8 mouse cellular contexts compared by ENCODE assay signal in the genomic region with DNA sequence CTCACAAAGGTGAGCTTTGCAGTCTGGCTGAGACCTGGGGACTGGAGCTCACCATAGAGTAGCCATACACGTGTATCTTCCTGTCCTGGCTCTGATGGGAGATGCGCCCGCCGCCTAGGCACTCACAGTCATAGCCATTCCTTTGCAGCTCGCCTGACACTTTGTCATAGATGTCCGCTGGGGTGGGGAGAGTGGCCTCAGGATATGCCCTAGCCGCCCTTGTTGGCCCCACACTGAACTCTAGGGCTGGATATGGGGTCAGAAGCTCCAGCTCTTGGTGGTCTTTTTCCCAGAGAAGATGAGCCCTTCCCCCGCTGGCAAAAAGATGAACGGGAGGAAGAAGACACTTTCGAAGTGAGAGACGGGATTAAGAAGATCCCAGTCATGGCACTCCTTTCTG. TPM values are rescaled to one million over a fixed set of nuclear protein-coding genes. Genes with fewer than 3 reads are reported as not detected.
DNase-seq lines count a peak whose midpoint lies in the region; ATAC-seq lines count a peak whose summit lies in the region.

No protein-coding gene starts in this region.

- H3K27ac ChIP-seq in embryonic facial prominence, embryonic 12.5 days, result peak overlapping the region; percentile 85; the same call in 1 of the 2 replicates
- H3K27ac ChIP-seq in hindbrain, embryonic 13.5 days, result peak overlapping the region; percentile 91
- peak overlapping the region; percentile 89 for H3K27ac ChIP-seq in midbrain, embryonic 15.5 days

- H3K36me3 ChIP-seq in embryonic facial prominence, embryonic 12.5 days, result peaks cover 27% of the 10 kb centered on the region
- H3K36me3 ChIP-seq in hindbrain, embryonic 13.5 days, result peaks cover 24% of the 10 kb centered on the region
- no peaks in the 10 kb centered on the region; the same call in 1 of the 2 replicates for H3K36me3 ChIP-seq in midbrain, embryonic 15.5 days (replicated peaks)

- DNase-seq in left cerebral cortex, postnatal 4 days, result peak; percentile 19
- no peak for DNase-seq in left cerebral cortex, postnatal 25 days (ENCODE audit: low spot score in 2 of 2)
- DNase-seq in yolk sac, embryonic 10.5 days (ENCODE audit: low spot score), result no peak
- no peak for DNase-seq in layer of hippocampus, adult 18-20 months (ENCODE audit: low spot score in 2 of 2)
- no peak for DNase-seq in retina, embryonic 14.5 days (ENCODE audit: low spot score)

- ATAC-seq in embryonic facial prominence, embryonic 12.5 days (ENCODE audit: insufficient number of reproducible peaks, insufficient read depth, low FRiP score, low TSS enrichment), result no peak
- ATAC-seq in hindbrain, embryonic 13.5 days (ENCODE audit: low FRiP score), result peak; percentile 9
- ATAC-seq in midbrain, embryonic 15.5 days (replicated peaks), result peak; percentile 10

- peak overlapping the region; percentile 94 for H3K4me2 ChIP-seq in embryonic facial prominence, embryonic 12.5 days (replicated peaks)
- H3K4me2 ChIP-seq in hindbrain, embryonic 13.5 days, result peak overlapping the region; percentile 96
- peak overlapping the region; percentile 89 for H3K4me2 ChIP-seq in midbrain, embryonic 15.5 days

- peaks cover 35% of the 10 kb centered on the region for H3K27me3 ChIP-seq in embryonic facial prominence, embryonic 12.5 days
- H3K27me3 ChIP-seq in hindbrain, embryonic 13.5 days, result peaks cover 37% of the 10 kb centered on the region
- peaks cover 33% of the 10 kb centered on the region for H3K27me3 ChIP-seq in midbrain, embryonic 15.5 days (replicated peaks)

- peaks cover 34% of the 10 kb centered on the region for H3K4me1 ChIP-seq in embryonic facial prominence, embryonic 12.5 days
- peaks cover 50% of the 10 kb centered on the region for H3K4me1 ChIP-seq in hindbrain, embryonic 13.5 days (replicated peaks)
- H3K4me1 ChIP-seq in midbrain, embryonic 15.5 days, result peaks cover 47% of the 10 kb centered on the region

- H3K9ac ChIP-seq in embryonic facial prominence, embryonic 12.5 days, result peak overlapping the region; percentile 69
- peak overlapping the region; percentile 81 for H3K9ac ChIP-seq in hindbrain, embryonic 13.5 days
- peak overlapping the region; percentile 45 for H3K9ac ChIP-seq in midbrain, embryonic 15.5 days

- intact Hi-C loops in left cerebral cortex, postnatal 4 days (cut with DNase I), result no loop called here
- intact Hi-C loops in left cerebral cortex, postnatal 25 days (cut with DNase I), result no loop called here

- no peaks in the 10 kb centered on the region for H3K9me3 ChIP-seq in embryonic facial prominence, embryonic 12.5 days
- no peaks in the 10 kb centered on the region for H3K9me3 ChIP-seq in hindbrain, embryonic 13.5 days
- no peaks in the 10 kb centered on the region for H3K9me3 ChIP-seq in midbrain, embryonic 15.5 days

- 21% methylated on average over 11 of the region's 11 CpGs for WGBS in embryonic facial prominence, embryonic 12.5 days
- 22% methylated on average over 11 of the region's 11 CpGs for WGBS in hindbrain, embryonic 13.5 days
- WGBS in midbrain, embryonic 15.5 days, result 15% methylated on average over 11 of the region's 11 CpGs

- peak overlapping the region; percentile 65 for H3K4me3 ChIP-seq in embryonic facial prominence, embryonic 12.5 days
- H3K4me3 ChIP-seq in hindbrain, embryonic 13.5 days, result peak overlapping the region; percentile 64
- H3K4me3 ChIP-seq in midbrain, embryonic 15.5 days, result peak overlapping the region; percentile 54

RNA-seq across cellular contexts. Expression of gene Mamdc4, which starts 0.5 kb away (rescaled TPM):
- total RNA-seq in left cerebral cortex, postnatal 4 days (2021), result 1 to 10 TPM; 1.8 to 2.9 TPM
- total RNA-seq in left cerebral cortex, postnatal 25 days (2021), result 1 to 10 TPM in 1 of 2 experiments, under 1 TPM in 1; 0.69 to 2.1 TPM
- 4.2 and 10.1 TPM in 2 replicates for polyA plus RNA-seq in embryonic facial prominence, embryonic 12.5 days (2016; fragmentation: Nextera tagmentation; extraction: Ambion mirVana)
- 2.3 and 2.6 TPM in 2 replicates for polyA plus RNA-seq in hindbrain, embryonic 13.5 days (2015; fragmentation: Nextera tagmentation; extraction: Ambion mirVana)
- 4.7 and 4.8 TPM in 2 replicates for polyA plus RNA-seq in midbrain, embryonic 15.5 days (2015; fragmentation: Nextera tagmentation; extraction: Ambion mirVana)
- total RNA-seq in layer of hippocampus, adult 18-20 months (2021), result 1 to 10 TPM; 2.1 to 4.0 TPM

RNA-seq across cellular contexts. Expression of gene Phpt1, which starts 0.9 kb away (rescaled TPM):
- 10 to 100 TPM; 77.1 to 79.5 TPM for total RNA-seq in left cerebral cortex, postnatal 4 days (2021)
- 10 to 100 TPM; 73.8 to 74.3 TPM for total RNA-seq in left cerebral cortex, postnatal 25 days (2021)
- 156 and 177 TPM in 2 replicates for polyA plus RNA-seq in embryonic facial prominence, embryonic 12.5 days (2016; fragmentation: Nextera tagmentation; extraction: Ambion mirVana)
- 179 and 182 TPM in 2 replicates for polyA plus RNA-seq in hindbrain, embryonic 13.5 days (2015; fragmentation: Nextera tagmentation; extraction: Ambion mirVana)
- polyA plus RNA-seq in midbrain, embryonic 15.5 days (2015; fragmentation: Nextera tagmentation; extraction: Ambion mirVana), result 155 and 162 TPM in 2 replicates
- total RNA-seq in layer of hippocampus, adult 18-20 months (2021), result 10 to 100 TPM; 63.0 to 66.2 TPM

RNA-seq across cellular contexts. Expression of gene Ajm1, which starts 7.4 kb away (rescaled TPM):
- 10 to 100 TPM; 49.0 to 59.4 TPM for total RNA-seq in left cerebral cortex, postnatal 4 days (2021)
- 100 to 1,000 TPM; 109 to 120 TPM for total RNA-seq in left cerebral cortex, postnatal 25 days (2021)
- 0.20 and 0.24 TPM in 2 replicates for polyA plus RNA-seq in embryonic facial prominence, embryonic 12.5 days (2016; fragmentation: Nextera tagmentation; extraction: Ambion mirVana)
- polyA plus RNA-seq in hindbrain, embryonic 13.5 days (2015; fragmentation: Nextera tagmentation; extraction: Ambion mirVana), result 8.1 and 8.2 TPM in 2 replicates
- polyA plus RNA-seq in midbrain, embryonic 15.5 days (2015; fragmentation: Nextera tagmentation; extraction: Ambion mirVana), result 13.8 and 14.1 TPM in 2 replicates
- 100 to 1,000 TPM in 1 of 2 experiments, 10 to 100 TPM in 1; 98.6 to 102 TPM for total RNA-seq in layer of hippocampus, adult 18-20 months (2021)

RNA-seq across cellular contexts. Expression of gene Edf1, which starts 16.5 kb away (rescaled TPM):
- 100 to 1,000 TPM; 154 to 155 TPM for total RNA-seq in left cerebral cortex, postnatal 4 days (2021)
- 100 to 1,000 TPM; 202 to 214 TPM for total RNA-seq in left cerebral cortex, postnatal 25 days (2021)
- polyA plus RNA-seq in embryonic facial prominence, embryonic 12.5 days (2016; fragmentation: Nextera tagmentation; extraction: Ambion mirVana), result 310 and 331 TPM in 2 replicates
- 409 and 436 TPM in 2 replicates for polyA plus RNA-seq in hindbrain, embryonic 13.5 days (2015; fragmentation: Nextera tagmentation; extraction: Ambion mirVana)
- 352 and 378 TPM in 2 replicates for polyA plus RNA-seq in midbrain, embryonic 15.5 days (2015; fragmentation: Nextera tagmentation; extraction: Ambion mirVana)
- total RNA-seq in layer of hippocampus, adult 18-20 months (2021), result 100 to 1,000 TPM; 212 to 213 TPM

RNA-seq across cellular contexts. Expression of gene Traf2, which starts 27.4 kb away (rescaled TPM):
- total RNA-seq in left cerebral cortex, postnatal 4 days (2021), result 1 to 10 TPM; 7.5 to 8.6 TPM
- 10 to 100 TPM in 1 of 2 experiments, 1 to 10 TPM in 1; 9.6 to 10.4 TPM for total RNA-seq in left cerebral cortex, postnatal 25 days (2021)
- 37.7 and 37.8 TPM in 2 replicates for polyA plus RNA-seq in embryonic facial prominence, embryonic 12.5 days (2016; fragmentation: Nextera tagmentation; extraction: Ambion mirVana)
- polyA plus RNA-seq in hindbrain, embryonic 13.5 days (2015; fragmentation: Nextera tagmentation; extraction: Ambion mirVana), result 21.1 and 21.2 TPM in 2 replicates
- 18.9 and 21.2 TPM in 2 replicates for polyA plus RNA-seq in midbrain, embryonic 15.5 days (2015; fragmentation: Nextera tagmentation; extraction: Ambion mirVana)
- total RNA-seq in layer of hippocampus, adult 18-20 months (2021), result 10 to 100 TPM; 10.9 to 12.0 TPM
